Mouse (Mus musculus) layer of hippocampus, adult 2 months (tissue): ENCODE results near the gene Cacna2d3. TPM values are rescaled to one million over a fixed set of nuclear protein-coding genes. Genes with fewer than 3 reads are reported as not detected.

ENCODE experiments used
- DNase-seq, 2 experiments: peaks; one replicate each; pipeline ENCODE4 v3.0.0; 2022; ENCODE audit warnings: low spot score in 2 of 2
- H3K27ac ChIP-seq: fragments of 200-600 bp; 2 replicates; pipeline ENCODE4 v1.8.1; 2022
- H3K4me3 ChIP-seq: fragments of 200-600 bp; 2 replicates; pipeline ENCODE4 v1.8.1; 2022; ENCODE audit warnings: mild to moderate bottlenecking
- CTCF ChIP-seq: fragments of 200-600 bp; conservative IDR thresholded peaks from 2 replicates; pipeline ENCODE4 v1.8.1; 2022; ENCODE audit warnings: antibody characterized with exemption, mild to moderate bottlenecking, moderate library complexity
- total RNA-seq, 2 experiments: library from RNA; stranded (reverse); gene quantifications; 2 replicates each; pipeline ENCODE4 v1.2.3; 2021

Cacna2d3 gene
- total RNA-seq, 2 experiments from 2014 or later: 98.7 to 101 TPM

GRCm38 (mm10) chr14:29061491-29061890 is 660.2 kb downstream of the Cacna2d3 start:
- DNase-seq: no peak
- Histone ChIP-seq H3K4me3 (no peak overlapping the region), H3K27ac (peak overlapping the region; percentile 12; the same call in 1 of the 2 replicates)
- no peak for TF ChIP-seq CTCF

- TF ChIP-seq CTCF: no peak
- Histone ChIP-seq H3K27ac (peak overlapping the region; percentile 12), H3K4me3 (no peak overlapping the region)
- peak; percentile 18 to 30 for DNase-seq
These were observed 661.0 kb downstream of the Cacna2d3 start for GRCm38 (mm10) chr14:29060679-29061078.

GRCm38 (mm10) chr14:29051951-29052835 is 669.5 kb downstream of the Cacna2d3 start:
- Histone ChIP-seq H3K4me3 (no peak overlapping the region), H3K27ac (no peak overlapping the region)
- DNase-seq: no peak
- no peak for TF ChIP-seq CTCF

GRCm38 (mm10) chr14:29042355-29042754 is 679.3 kb downstream of the Cacna2d3 start:
- TF ChIP-seq CTCF: no peak
- Histone ChIP-seq H3K27ac (no peak overlapping the region), H3K4me3 (no peak overlapping the region)
- DNase-seq: no peak

GRCm38 (mm10) chr14:29041498-29041897 is 680.2 kb downstream of the Cacna2d3 start:
- H3K4me3 ChIP-seq: no peak overlapping the region
- no peak for DNase-seq
- no peak overlapping the region for H3K27ac ChIP-seq
- TF ChIP-seq CTCF: no peak

GRCm38 (mm10) chr14:29040606-29041364 is 680.9 kb downstream of the Cacna2d3 start:
- Histone ChIP-seq H3K4me3 (no peak overlapping the region), H3K27ac (no peak overlapping the region)
- TF ChIP-seq CTCF: no peak
- peak; percentile 36 to 39 for DNase-seq

- H3K27ac ChIP-seq: no peak overlapping the region
- no peak overlapping the region for H3K4me3 ChIP-seq
- DNase-seq: no peak
- no peak for TF ChIP-seq CTCF
These were observed 683.4 kb downstream of the Cacna2d3 start for GRCm38 (mm10) chr14:29038246-29038645.

- TF ChIP-seq CTCF: no peak
- Histone ChIP-seq H3K27ac (no peak overlapping the region), H3K4me3 (no peak overlapping the region)
- DNase-seq: no peak
These were observed 689.7 kb downstream of the Cacna2d3 start for GRCm38 (mm10) chr14:29031858-29032395.

GRCm38 (mm10) chr14:29030519-29030918 is 691.1 kb downstream of the Cacna2d3 start:
- H3K4me3 ChIP-seq: no peak overlapping the region
- no peak for DNase-seq
- peak overlapping the region; percentile 55 for H3K27ac ChIP-seq
- no peak for TF ChIP-seq CTCF

GRCm38 (mm10) chr14:29029896-29030420 is 691.7 kb downstream of the Cacna2d3 start:
- TF ChIP-seq CTCF: no peak
- Histone ChIP-seq H3K4me3 (no peak overlapping the region), H3K27ac (peak overlapping the region; percentile 55)
- no peak for DNase-seq

- no peak overlapping the region for H3K4me3 ChIP-seq
- peak in 1 of 2 experiments; percentile 34 for DNase-seq
- peak overlapping the region; percentile 71 for H3K27ac ChIP-seq
- no peak for TF ChIP-seq CTCF
These were observed 692.6 kb downstream of the Cacna2d3 start for GRCm38 (mm10) chr14:29029107-29029469.

GRCm38 (mm10) chr14:29028391-29029106 is 693.1 kb downstream of the Cacna2d3 start:
- no peak for TF ChIP-seq CTCF
- no peak for DNase-seq
- H3K27ac ChIP-seq: peak overlapping the region; percentile 71
- no peak overlapping the region for H3K4me3 ChIP-seq
